Mouse (Mus musculus) heart, embryonic 16.5 days (tissue): ENCODE measurements around the gene Ano6. TPM values are rescaled to one million over a fixed set of nuclear protein-coding genes. Genes with fewer than 3 reads are reported as not detected.
A peak's percentile ranks its signal among the peaks of the same experiment; 100 is the strongest.

Experiments
- ATAC-seq: fragments of 200-750 bp; cut with Nextera tagmentation; replicated peaks from 2 replicates; pipeline ENCODE4 v1.8.0; 2017; ENCODE audit warnings: moderate number of reproducible peaks; ENCODE audit not compliant: insufficient read depth, low FRiP score; ENCODE audit errors: extremely low read depth
- H3K27ac ChIP-seq: fragments of 300-500 bp; sonication (generic); 2 replicates; pipeline ENCODE4 v1.5.1; 2014; ENCODE audit warnings: mild to moderate bottlenecking, low read length, control low read depth, moderate library complexity
- H3K27me3 ChIP-seq: fragments of 300-500 bp; sonication (generic); 2 replicates; pipeline ENCODE4 v1.6.1; 2014; ENCODE audit warnings: low read length, mixed read lengths; ENCODE audit not compliant: control insufficient read depth, insufficient read depth
- H3K36me3 ChIP-seq: fragments of 300-500 bp; sonication (generic); 2 replicates; pipeline ENCODE4 v1.6.1; 2014; ENCODE audit not compliant: control insufficient read depth, insufficient read depth
- H3K4me1 ChIP-seq: fragments of 300-500 bp; sonication (generic); 2 replicates; pipeline ENCODE4 v1.6.1; 2014; ENCODE audit warnings: low read length, mixed read lengths; ENCODE audit not compliant: control insufficient read depth, insufficient read depth
- H3K4me2 ChIP-seq: fragments of 300-500 bp; sonication (generic); 2 replicates; pipeline ENCODE4 v1.6.1; 2014; ENCODE audit warnings: low read depth, mild to moderate bottlenecking, control low read depth, low read length
- H3K4me3 ChIP-seq: fragments of 300-500 bp; sonication (generic); 2 replicates; pipeline ENCODE4 v1.5.1; 2014; ENCODE audit warnings: mild to moderate bottlenecking, control low read depth, low read length
- H3K9ac ChIP-seq: fragments of 300-500 bp; sonication (generic); 2 replicates; pipeline ENCODE4 v1.6.1; 2014; ENCODE audit warnings: low read length, control low read depth
- H3K9me3 ChIP-seq: fragments of 300-500 bp; sonication (generic); replicated peaks from 2 replicates; pipeline ENCODE4 v1.6.1; 2016; ENCODE audit warnings: low read length; ENCODE audit not compliant: control insufficient read depth
- WGBS: fragments of 180-500 bp; shearing (Covaris S2); extraction: QIAGEN DNeasy Blood & Tissue Kit; methylation state at CpG from one replicate; pipeline ENCODE4 v1.1.7; 2014; 5-methylcytosine and 5-hydroxymethylcytosine counted together
- polyA plus RNA-seq: library from polyadenylated mRNA; unstranded; fragments of >200 nt; fragmentation: Nextera tagmentation; extraction: Ambion mirVana; gene quantifications from 2 replicates; pipeline ENCODE4 v1.2.1, GENCODE M21; 2015

Gene Ano6
- polyA plus RNA-seq, 1 experiment from 2014 or later, result 34.4 TPM

- 89% methylated on average over 17 of the region's 17 CpGs for WGBS
- ATAC-seq, result no peak
Observed at GRCm38 (mm10) chr15:95863865-95864660, 73.4 kb downstream of the Ano6 start.

GRCm38 (mm10) chr15:95865311-95866100 is 74.9 kb downstream of the Ano6 start:
- H3K9me3 ChIP-seq, result no peaks in the 10 kb centered on the region

More at GRCm38 (mm10) chr15:95863865-95864660, 73.4 kb downstream of the Ano6 start:
- Histone ChIP-seq H3K4me3 (no peak overlapping the region), H3K4me2 (no peak overlapping the region), H3K4me1 (no peaks in the 10 kb centered on the region), H3K27me3 (no peaks in the 10 kb centered on the region), H3K27ac (no peak overlapping the region), H3K36me3 (no peaks in the 10 kb centered on the region), H3K9me3 (no peaks in the 10 kb centered on the region), H3K9ac (no peak overlapping the region)

GRCm38 (mm10) chr15:95868172-95868571 is 77.5 kb downstream of the Ano6 start:
- H3K9me3 ChIP-seq, result no peaks in the 10 kb centered on the region
- 68% methylated on average over 4 of the region's 4 CpGs for WGBS
- no peaks in the 10 kb centered on the region for H3K27me3 ChIP-seq
- no peak for ATAC-seq
- no peak overlapping the region for H3K27ac ChIP-seq
- no peak overlapping the region for H3K9ac ChIP-seq
- H3K4me3 ChIP-seq, result no peak overlapping the region
- peaks cover 11% of the 10 kb centered on the region for H3K4me1 ChIP-seq
- no peaks in the 10 kb centered on the region for H3K36me3 ChIP-seq
- H3K4me2 ChIP-seq, result no peak overlapping the region

More at GRCm38 (mm10) chr15:95865311-95866100, 74.9 kb downstream of the Ano6 start:
- Histone ChIP-seq H3K4me1 (no peaks in the 10 kb centered on the region), H3K4me2 (no peak overlapping the region), H3K36me3 (no peaks in the 10 kb centered on the region), H3K27ac (no peak overlapping the region), H3K4me3 (no peak overlapping the region), H3K27me3 (no peaks in the 10 kb centered on the region), H3K9ac (no peak overlapping the region)
- ATAC-seq, result no peak
- 89% methylated on average over 17 of the region's 17 CpGs for whole genome bisulfite sequencing

- 88% methylated on average over 5 of the region's 5 CpGs for WGBS
- H3K4me2 ChIP-seq, result no peak overlapping the region
- no peaks in the 10 kb centered on the region for H3K27me3 ChIP-seq
- no peaks in the 10 kb centered on the region for H3K9me3 ChIP-seq
- no peak overlapping the region for H3K27ac ChIP-seq
- H3K9ac ChIP-seq, result no peak overlapping the region
- no peaks in the 10 kb centered on the region for H3K36me3 ChIP-seq
- peaks cover 15% of the 10 kb centered on the region for H3K4me1 ChIP-seq
- no peak for ATAC-seq
- H3K4me3 ChIP-seq, result no peak overlapping the region
Observed at GRCm38 (mm10) chr15:95869611-95870010, 79.0 kb downstream of the Ano6 start.

GRCm38 (mm10) chr15:95871631-95872030 is 81.0 kb downstream of the Ano6 start:
- peak overlapping the region; percentile 52 for H3K4me2 ChIP-seq
- WGBS, result 28% methylated on average over 15 of the region's 15 CpGs
- H3K27me3 ChIP-seq, result no peaks in the 10 kb centered on the region
- H3K36me3 ChIP-seq, result 0 out of 2 replicates have a peak, but pooled peaks cover 3% of the 10 kb centered on the region
- peak; percentile 68 for ATAC-seq
- peaks cover 18% of the 10 kb centered on the region for H3K4me1 ChIP-seq
- H3K4me3 ChIP-seq, result peak overlapping the region; percentile 3; the same call in 1 of the 2 replicates
- no peak overlapping the region; the same call in 1 of the 2 replicates for H3K9ac ChIP-seq
- peak overlapping the region; percentile 49 for H3K27ac ChIP-seq
- H3K9me3 ChIP-seq, result no peaks in the 10 kb centered on the region

GRCm38 (mm10) chr15:95872447-95872846 is 81.8 kb downstream of the Ano6 start:
- Histone ChIP-seq H3K4me1 (peaks cover 18% of the 10 kb centered on the region), H3K27ac (no peak overlapping the region), H3K4me3 (no peak overlapping the region), H3K9me3 (no peaks in the 10 kb centered on the region), H3K9ac (no peak overlapping the region), H3K4me2 (no peak overlapping the region), H3K27me3 (no peaks in the 10 kb centered on the region), H3K36me3 (0 out of 2 replicates have a peak, but pooled peaks cover 3% of the 10 kb centered on the region)
- 70% methylated on average over 8 of the region's 8 CpGs for WGBS
- ATAC-seq, result no peak

GRCm38 (mm10) chr15:95873276-95873675 is 82.6 kb downstream of the Ano6 start:
- H3K27me3 ChIP-seq, result no peaks in the 10 kb centered on the region
- peaks cover 18% of the 10 kb centered on the region for H3K4me1 ChIP-seq
- no peak for ATAC-seq
- 0 out of 2 replicates have a peak, but pooled peaks cover 3% of the 10 kb centered on the region for H3K36me3 ChIP-seq
- H3K9me3 ChIP-seq, result no peaks in the 10 kb centered on the region
- 63% methylated on average over 1 of the region's 1 CpGs for WGBS
- no peak overlapping the region for H3K4me2 ChIP-seq
- H3K27ac ChIP-seq, result no peak overlapping the region
- no peak overlapping the region for H3K4me3 ChIP-seq
- H3K9ac ChIP-seq, result no peak overlapping the region

GRCm38 (mm10) chr15:95874216-95874615 is 83.6 kb downstream of the Ano6 start:
- Histone ChIP-seq H3K27ac (no peak overlapping the region; the same call in 1 of the 2 replicates), H3K4me1 (peaks cover 18% of the 10 kb centered on the region), H3K4me2 (no peak overlapping the region), H3K9ac (no peak overlapping the region), H3K4me3 (no peak overlapping the region), H3K36me3 (0 out of 2 replicates have a peak, but pooled peaks cover 4% of the 10 kb centered on the region), H3K27me3 (no peaks in the 10 kb centered on the region), H3K9me3 (no peaks in the 10 kb centered on the region)
- no peak for ATAC-seq
- WGBS, result 83% methylated on average over 5 of the region's 5 CpGs

GRCm38 (mm10) chr15:95874726-95875125 is 84.1 kb downstream of the Ano6 start:
- H3K27ac ChIP-seq, result peak overlapping the region; percentile 21; the same call in 1 of the 2 replicates
- no peak for ATAC-seq
- 0 out of 2 replicates have a peak, but pooled peaks cover 4% of the 10 kb centered on the region for H3K36me3 ChIP-seq
- no peak overlapping the region for H3K4me2 ChIP-seq
- no peaks in the 10 kb centered on the region for H3K27me3 ChIP-seq
- H3K9ac ChIP-seq, result no peak overlapping the region
- H3K9me3 ChIP-seq, result no peaks in the 10 kb centered on the region
- WGBS, result 40% methylated on average over 8 of the region's 8 CpGs
- peaks cover 18% of the 10 kb centered on the region for H3K4me1 ChIP-seq
- H3K4me3 ChIP-seq, result no peak overlapping the region
